Mouse (Mus musculus): ENCODE results near the gene Orai1.

GRCm38 (mm10) chr5:123067395-123067995 is 52.6 kb downstream of the Orai1 start:
- TF ChIP-seq CTCF (IDR thresholded peaks at IDR 0.05; ENCODE audit: extremely low read depth, insufficient read length, insufficient replicate concordance, low read depth, low read length) (no peak), POLR2A (IDR thresholded peaks at IDR 0.05; ENCODE audit: low read depth, low read length) (no peak)

Measured in small intestine, adult 2 months (tissue).